Mouse (Mus musculus) left cerebral cortex, adult 11 months (tissue): ENCODE measurements around the gene Plekhh1.
"Not testable (repeated sequence)": the region's sequence is repeated elsewhere in the genome, so short reads cannot be mapped to it uniquely, and the experiment has no call there.

Experiments used
- DNase-seq: peaks from one replicate; pipeline ENCODE4 v3.0.0; 2022; ENCODE audit warnings: low spot score

Plekhh1 gene

GRCm38 (mm10) chr12:79028911-79029861 is at the start of gene Plekhh1:
Plekhh1 (plus strand) TSS chr12:79029163.
- DNase-seq = no peak

- DNase-seq = no peak
Measured at GRCm38 (mm10) chr12:78980683-78981091, 48.3 kb upstream of the Plekhh1 start.

GRCm38 (mm10) chr12:78981131-78981530 is 47.8 kb upstream of the Plekhh1 start:
- no peak for DNase-seq

GRCm38 (mm10) chr12:78981938-78982825 is 46.8 kb upstream of the Plekhh1 start:
- no peak for DNase-seq

- DNase-seq = no peak
Measured at GRCm38 (mm10) chr12:78983296-78984034, 45.5 kb upstream of the Plekhh1 start.

DNA sequence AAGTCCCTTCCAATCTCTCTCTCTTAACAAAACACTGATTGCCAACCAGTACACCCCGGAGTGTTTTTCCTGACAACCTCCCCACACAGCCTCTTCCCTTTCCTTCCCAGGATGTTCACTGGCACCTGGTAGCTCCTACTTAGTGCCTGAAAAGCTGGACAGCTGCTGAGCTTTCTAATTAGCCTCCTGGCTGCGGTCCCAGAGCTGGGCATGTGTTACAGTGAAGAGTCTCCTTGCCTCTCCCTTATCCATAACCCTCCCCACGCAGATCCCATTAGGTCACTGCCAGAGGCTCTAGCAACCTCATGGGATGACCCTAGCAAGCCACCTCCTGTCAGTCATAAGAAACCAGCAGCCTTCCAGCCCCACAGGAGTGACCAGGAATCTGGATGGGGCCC is 44.9 kb upstream of the Plekhh1 start:
- no peak for DNase-seq

- no peak for DNase-seq
Measured at GRCm38 (mm10) chr12:78987581-78988081, 41.3 kb upstream of the Plekhh1 start.

DNA sequence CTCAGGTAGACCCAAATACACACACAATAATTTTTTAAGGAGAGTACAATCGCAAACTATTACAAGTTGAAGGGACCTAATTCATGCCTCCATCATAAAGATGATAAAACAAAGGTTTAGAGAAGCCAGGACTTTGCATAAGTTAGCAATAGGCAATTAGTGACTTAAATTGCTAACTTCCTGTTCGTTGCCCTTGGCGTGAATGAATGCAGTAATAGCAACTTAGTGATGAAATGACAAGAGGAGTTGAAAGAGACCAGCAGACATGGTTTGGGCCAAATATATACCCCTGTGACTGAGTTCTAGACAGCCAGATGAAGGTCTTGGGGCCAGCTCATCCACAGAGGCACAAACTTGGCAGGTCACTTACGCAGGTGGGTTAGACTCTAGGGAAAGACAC is 32.7 kb upstream of the Plekhh1 start:
- DNase-seq = no peak

DNA sequence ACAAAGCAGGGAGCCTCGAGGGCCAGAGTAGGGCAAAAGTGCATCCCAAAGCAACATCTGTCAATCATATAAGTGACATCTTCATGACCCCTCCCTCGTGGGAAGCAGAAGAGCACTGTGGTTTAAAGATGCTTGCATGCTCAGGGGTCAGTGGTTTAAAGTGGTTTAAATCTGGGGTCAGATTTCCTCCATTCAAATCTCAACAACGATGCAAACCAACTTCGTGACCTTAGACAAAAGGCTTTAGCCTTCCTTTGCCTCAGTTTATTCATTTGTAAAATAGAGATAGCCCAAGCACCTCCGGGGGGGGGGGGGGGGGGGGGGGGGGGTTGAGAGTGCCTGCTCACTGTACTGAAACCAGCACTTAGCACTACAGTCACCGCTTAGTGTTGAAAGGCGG is 32.3 kb upstream of the Plekhh1 start:
- no peak for DNase-seq

GRCm38 (mm10) chr12:79002406-79002805 is 26.6 kb upstream of the Plekhh1 start:
- no peak for DNase-seq

DNA sequence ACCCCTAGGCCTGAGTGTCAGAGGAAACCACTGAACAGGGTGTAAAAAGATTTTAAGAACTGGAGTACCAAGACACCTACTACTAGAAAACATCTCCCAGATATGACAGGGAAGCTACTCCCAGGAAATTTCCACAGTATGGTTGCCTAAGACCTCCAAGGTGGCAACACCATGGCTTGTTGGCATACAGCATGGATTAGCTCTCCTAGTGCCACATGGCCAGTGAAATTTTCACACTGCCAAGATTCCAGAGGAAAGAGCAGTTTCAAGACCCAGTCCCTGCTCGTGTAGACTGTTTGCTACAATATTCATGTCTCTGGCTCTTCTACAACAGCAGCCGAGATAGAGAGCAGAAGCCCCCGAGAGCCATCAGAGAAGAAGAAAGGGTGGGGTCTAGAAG is 26.0 kb upstream of the Plekhh1 start:
- no peak for DNase-seq

- no peak for DNase-seq
Measured at GRCm38 (mm10) chr12:79005456-79005855, 23.5 kb upstream of the Plekhh1 start.

GRCm38 (mm10) chr12:79006076-79006475 is 22.9 kb upstream of the Plekhh1 start:
- no peak for DNase-seq

GRCm38 (mm10) chr12:79006478-79007125 is 22.4 kb upstream of the Plekhh1 start:
- DNase-seq = no peak

- DNase-seq = no peak
Measured at GRCm38 (mm10) chr12:79007126-79007753, 21.7 kb upstream of the Plekhh1 start, which contains the start of gene Tmem229b. Tmem229b (minus strand) TSS chr12:79007627.

- no peak for DNase-seq
Measured at GRCm38 (mm10) chr12:79010569-79010968, 18.4 kb upstream of the Plekhh1 start.

DNA sequence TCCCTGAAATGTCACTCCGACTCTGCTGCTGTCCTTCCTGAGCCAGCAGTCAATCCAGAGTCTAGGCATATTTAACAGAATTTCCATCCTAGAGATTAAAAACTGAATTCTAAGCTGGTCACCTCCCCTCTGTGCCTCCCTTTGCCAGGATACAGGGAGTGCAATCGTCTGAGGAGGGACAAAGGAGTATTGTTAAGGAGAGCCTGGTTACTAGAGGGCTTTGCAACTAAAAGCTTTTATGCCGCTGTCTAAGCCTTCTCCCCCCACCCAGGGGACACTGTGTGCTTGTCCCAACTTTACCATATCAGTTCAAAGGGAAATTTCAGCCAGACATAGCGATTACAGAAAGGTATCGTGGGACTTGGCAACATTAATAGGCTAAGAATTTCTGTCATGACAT is 12.9 kb upstream of the Plekhh1 start:
- DNase-seq = no peak

GRCm38 (mm10) chr12:79017994-79018399 is 11.0 kb upstream of the Plekhh1 start:
- no peak for DNase-seq

- DNase-seq = no peak
Measured at GRCm38 (mm10) chr12:79021902-79022301, 7.1 kb upstream of the Plekhh1 start.

- DNase-seq = peak; percentile 56
Measured at GRCm38 (mm10) chr12:79022882-79023281, 6.1 kb upstream of the Plekhh1 start.

GRCm38 (mm10) chr12:79027526-79027925 is 1.4 kb upstream of the Plekhh1 start:
- not testable (repeated sequence) for DNase-seq
